Mouse (Mus musculus) forebrain, postnatal 0 days (tissue): ENCODE results near the gene Zmpste24. TPM values are rescaled to one million over a fixed set of nuclear protein-coding genes. Genes with fewer than 3 reads are reported as not detected.

Source experiments
- ATAC-seq: fragments of 200-750 bp; cut with Nextera tagmentation; 2 replicates; pipeline ENCODE4 v1.8.0; 2017; ENCODE audit warnings: mild to moderate bottlenecking, moderate library complexity
- DNase-seq: peaks from one replicate; pipeline ENCODE4 v3.0.0-alpha.2; 2015
- H3K27ac ChIP-seq: fragments of 300-500 bp; sonication (generic); 2 replicates; pipeline ENCODE4 v1.5.1; 2014; ENCODE audit warnings: low read depth, mild to moderate bottlenecking, antibody characterized with exemption, low read length, moderate library complexity, mixed read lengths
- H3K27me3 ChIP-seq: fragments of 300-500 bp; sonication (generic); 2 replicates; pipeline ENCODE4 v1.6.1; 2014; ENCODE audit warnings: mild to moderate bottlenecking, low read length, mixed read lengths; ENCODE audit not compliant: insufficient read depth
- H3K36me3 ChIP-seq: fragments of 300-500 bp; sonication (generic); 2 replicates; pipeline ENCODE4 v1.6.1; 2014; ENCODE audit warnings: mild to moderate bottlenecking, moderate library complexity; ENCODE audit not compliant: insufficient read depth
- H3K4me1 ChIP-seq: fragments of 300-500 bp; sonication (generic); 2 replicates; pipeline ENCODE4 v1.6.1; 2014; ENCODE audit warnings: antibody characterized with exemption; ENCODE audit not compliant: insufficient read depth
- H3K4me2 ChIP-seq: fragments of 300-500 bp; sonication (generic); 2 replicates; pipeline ENCODE4 v1.6.1; 2014; ENCODE audit warnings: low read depth, mild to moderate bottlenecking, moderate library complexity
- H3K4me3 ChIP-seq: fragments of 300-500 bp; sonication (generic); 2 replicates; pipeline ENCODE4 v1.5.1; 2014; ENCODE audit warnings: low read depth, low read length, mixed read lengths
- H3K9ac ChIP-seq: fragments of 300-500 bp; sonication (generic); 2 replicates; pipeline ENCODE4 v1.6.1; 2014; ENCODE audit warnings: mild to moderate bottlenecking
- H3K9me3 ChIP-seq: fragments of 300-500 bp; sonication (generic); 2 replicates; pipeline ENCODE4 v1.6.1; 2016; ENCODE audit warnings: low read length
- CTCF ChIP-seq: sonication (generic); IDR thresholded peaks from 2 replicates; pipeline ENCODE4 v1.5.1; 2016; ENCODE audit warnings: antibody characterized with exemption, control low read depth, low read depth
- WGBS: fragments of 180-500 bp; shearing (Covaris S2); extraction: QIAGEN DNeasy Blood & Tissue Kit; methylation state at CpG from one replicate; pipeline ENCODE4 v1.1.7; 2014; 5-methylcytosine and 5-hydroxymethylcytosine counted together
- polyA plus RNA-seq: library from polyadenylated mRNA; unstranded; fragments of >200 nt; fragmentation: Nextera tagmentation; extraction: Ambion mirVana; gene quantifications from 2 replicates; pipeline ENCODE4 v1.2.1, GENCODE M21; 2015
- total RNA-seq: library from RNA; depleted of rRNA; stranded (reverse); fragments of >200 nt; gene quantifications from 2 replicates; pipeline ENCODE4 v1.2.3, GENCODE M21; 2014

The Zmpste24 gene
- total and polyA plus RNA-seq, 2 experiments from 2014 or later = 16.1 to 20.5 TPM

DNA sequence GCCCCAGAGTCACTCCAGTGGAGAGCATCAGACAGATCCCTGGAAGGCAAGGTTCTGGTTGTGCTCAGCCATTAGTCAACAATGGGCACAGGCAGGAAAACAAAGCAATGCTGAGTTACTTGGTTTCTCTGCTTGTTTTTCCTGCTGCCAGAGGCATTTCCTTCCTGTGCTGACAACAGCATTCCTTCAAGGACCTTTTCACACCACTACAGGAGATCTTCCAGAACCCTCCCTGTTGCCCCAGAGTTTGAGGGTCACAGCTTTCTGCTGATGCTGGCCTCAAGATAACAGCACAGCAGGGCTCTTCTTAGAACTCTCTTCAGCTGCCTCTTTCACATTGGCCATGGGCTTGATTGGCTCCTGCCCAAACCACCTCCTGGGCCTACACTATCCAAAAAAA, 76.1 kb downstream of the Zmpste24 start:
- no peak overlapping the region for H3K27ac ChIP-seq
- H3K9ac ChIP-seq = no peak overlapping the region
- H3K36me3 ChIP-seq = no peaks in the 10 kb centered on the region
- TF ChIP-seq CTCF = no peak
- no peak overlapping the region for H3K4me3 ChIP-seq
- no peaks in the 10 kb centered on the region for H3K27me3 ChIP-seq
- H3K4me1 ChIP-seq = no peaks in the 10 kb centered on the region
- DNase-seq = no peak
- H3K4me2 ChIP-seq = no peak overlapping the region
- no peak for ATAC-seq
- no peaks in the 10 kb centered on the region for H3K9me3 ChIP-seq

DNA sequence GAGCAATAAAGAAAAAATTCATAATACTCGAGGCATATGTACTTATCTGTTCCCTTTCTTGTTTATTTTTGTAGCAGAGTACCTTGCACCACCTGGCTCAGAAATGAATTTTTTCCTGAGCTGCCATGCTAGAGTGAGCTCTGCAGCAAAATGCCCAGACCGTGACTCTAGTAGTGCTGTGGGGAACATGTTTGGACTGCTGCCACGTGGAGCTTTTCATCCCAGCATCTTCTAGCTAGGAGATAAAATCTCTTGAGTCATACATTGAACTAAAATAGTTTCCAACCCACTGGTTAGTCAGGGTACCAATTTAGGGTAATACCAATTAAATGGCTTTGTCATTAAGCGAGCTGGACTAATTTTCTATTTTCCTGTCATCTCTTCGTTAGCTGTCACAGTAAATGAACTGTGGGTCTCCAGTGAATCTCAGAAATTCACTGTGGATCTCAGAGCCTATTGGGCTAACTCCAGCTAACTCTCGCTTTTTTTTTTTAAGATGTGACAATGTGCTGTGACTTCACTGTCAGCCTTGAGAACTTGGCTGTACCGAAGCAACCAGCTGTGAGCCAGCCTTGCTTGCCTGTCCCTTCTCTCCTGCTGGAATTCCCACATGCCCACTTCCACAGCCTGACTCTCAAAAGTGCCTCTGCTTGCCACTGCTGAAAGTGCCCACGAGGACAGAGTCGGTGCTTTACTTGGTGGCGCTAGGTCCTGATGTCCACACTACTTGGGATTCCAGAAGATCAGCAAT, 77.8 kb downstream of the Zmpste24 start:
- Histone ChIP-seq H3K27ac (no peak overlapping the region), H3K4me1 (0 out of 2 replicates have a peak, but pooled peaks cover 3% of the 10 kb centered on the region), H3K4me2 (no peak overlapping the region), H3K9ac (no peak overlapping the region), H3K27me3 (no peaks in the 10 kb centered on the region), H3K36me3 (no peaks in the 10 kb centered on the region), H3K4me3 (no peak overlapping the region), H3K9me3 (no peaks in the 10 kb centered on the region)
- ATAC-seq (no peak), DNase-seq (no peak)
- TF ChIP-seq CTCF = no peak
- WGBS = 51% methylated on average over 10 of the region's 10 CpGs

DNA sequence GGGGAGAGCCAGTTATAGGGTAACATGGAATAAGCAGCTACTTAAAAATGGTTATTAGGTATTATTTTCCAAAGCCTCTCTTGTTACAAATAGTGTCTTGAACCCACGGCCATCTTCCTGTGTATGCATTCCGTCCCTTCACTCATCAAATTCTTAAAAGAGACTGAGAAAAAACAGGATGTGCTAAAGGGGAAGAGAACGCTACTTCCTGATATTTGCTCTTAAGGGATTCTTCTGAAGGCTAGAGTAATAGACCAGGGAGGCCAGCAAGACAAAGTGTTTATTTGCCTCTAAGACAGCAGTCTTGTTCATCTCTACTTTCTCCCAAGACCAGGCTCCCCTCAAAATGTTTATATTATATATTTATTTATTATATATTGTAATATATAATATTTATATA, 79.8 kb downstream of the Zmpste24 start:
- no peak for TF ChIP-seq CTCF
- no peaks in the 10 kb centered on the region for H3K9me3 ChIP-seq
- H3K4me2 ChIP-seq = no peak overlapping the region
- 0 out of 2 replicates have a peak, but pooled peaks cover 7% of the 10 kb centered on the region for H3K4me1 ChIP-seq
- DNase-seq (no peak), ATAC-seq (no peak)
- no peaks in the 10 kb centered on the region for H3K27me3 ChIP-seq
- no peak overlapping the region for H3K4me3 ChIP-seq
- H3K9ac ChIP-seq = no peak overlapping the region
- no peak overlapping the region for H3K27ac ChIP-seq
- 87% methylated on average over 3 of the region's 3 CpGs for WGBS
- H3K36me3 ChIP-seq = no peaks in the 10 kb centered on the region

DNA sequence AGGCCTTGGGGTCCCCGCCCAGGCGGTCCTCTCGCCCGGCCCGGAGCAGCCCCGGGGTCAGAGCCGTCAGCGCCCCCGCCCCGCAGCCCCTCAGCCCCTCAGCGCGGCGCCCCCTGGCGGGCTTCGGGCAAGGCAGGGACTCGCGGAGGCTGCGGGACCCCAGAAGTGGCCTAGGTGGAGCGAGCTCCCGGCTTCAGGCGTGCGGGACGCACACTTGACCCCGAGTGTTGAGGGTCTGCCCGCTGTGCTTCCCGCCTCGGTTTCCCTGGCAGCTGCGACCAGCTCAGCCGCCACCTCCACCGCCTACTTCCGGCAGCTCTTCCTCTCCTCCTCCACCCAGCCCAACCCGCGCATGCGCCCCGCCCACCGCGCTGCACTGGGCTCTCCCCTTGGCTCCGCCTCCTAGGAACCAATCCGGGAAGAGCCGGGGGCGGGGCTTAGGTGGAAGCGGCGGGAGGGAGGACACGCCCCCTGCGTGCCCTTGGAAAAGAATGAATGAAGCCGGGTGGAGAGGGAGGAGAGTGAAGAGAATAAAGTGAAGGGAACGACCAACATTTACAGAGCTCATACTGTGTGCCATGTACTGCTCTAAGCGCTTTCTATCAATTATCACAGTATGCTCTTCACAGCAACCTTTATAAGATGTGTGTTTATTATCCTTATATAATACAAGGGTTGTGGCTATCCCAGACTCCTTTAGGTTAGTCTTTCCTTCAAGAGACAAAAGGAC, 80.9 kb downstream of the Zmpste24 start, which contains the start of gene Smap2:
Smap2 (minus strand) TSS at position 320 of the 730 bp plus-strand sequence.
- Histone ChIP-seq H3K9me3 (no peaks in the 10 kb centered on the region), H3K9ac (peak within 1 kb of the TSS; percentile 87)
- DNase-seq = peak; percentile 99

DNA sequence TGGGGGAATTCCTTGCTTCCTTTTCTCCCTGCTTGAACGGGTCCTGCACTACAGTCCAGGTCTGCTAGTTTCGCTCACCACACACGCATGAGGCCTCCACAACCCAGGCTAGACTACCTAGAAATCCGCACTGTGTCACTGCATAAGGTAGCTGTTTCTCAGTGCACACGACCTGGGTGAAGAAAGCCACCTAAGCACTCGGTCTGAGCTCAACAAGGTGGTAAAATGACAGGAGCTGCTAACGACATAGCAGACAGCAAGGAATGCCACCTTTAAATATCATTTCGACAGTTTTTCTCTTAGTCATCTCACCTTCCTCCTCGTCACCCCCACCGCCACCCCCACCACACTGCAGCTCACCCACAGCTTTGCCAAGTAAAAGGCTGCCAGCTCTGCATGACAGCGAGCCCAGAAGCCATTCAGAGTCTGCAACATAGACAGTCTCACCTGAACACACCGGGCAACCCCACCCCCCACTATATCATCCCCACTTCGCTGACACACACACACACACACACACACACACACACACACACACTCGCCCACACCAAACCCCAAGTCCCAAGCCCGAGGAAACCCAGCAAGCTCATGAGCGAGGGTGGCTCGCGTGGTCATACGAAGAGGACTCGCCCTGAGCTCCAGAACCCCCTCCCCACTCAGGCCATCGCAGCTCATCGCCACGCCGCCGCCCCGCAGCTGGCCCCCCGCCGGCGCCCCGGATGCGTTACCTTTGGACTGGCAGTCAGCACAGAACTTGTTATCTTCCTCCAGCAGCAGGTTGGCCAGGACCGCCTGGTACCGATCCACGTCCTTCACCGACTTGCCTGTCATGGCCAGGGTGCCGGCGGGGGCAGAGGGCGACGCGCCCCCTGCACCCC, 81.8 kb downstream of the Zmpste24 start:
- no peaks in the 10 kb centered on the region for H3K9me3 ChIP-seq
- TF ChIP-seq CTCF = no peak
- H3K36me3 ChIP-seq = no peaks in the 10 kb centered on the region
- H3K27ac ChIP-seq = peak overlapping the region; percentile 79
- H3K4me3 ChIP-seq = peak overlapping the region; percentile 97
- peak overlapping the region; percentile 87 for H3K9ac ChIP-seq
- 6% methylated on average over 40 of the region's 40 CpGs for WGBS
- DNase-seq (peak; percentile 47), ATAC-seq (peak; percentile 10)
- H3K4me2 ChIP-seq = peak overlapping the region; percentile 59
- H3K4me1 ChIP-seq = 0 out of 2 replicates have a peak, but pooled peaks cover 7% of the 10 kb centered on the region
- H3K27me3 ChIP-seq = no peaks in the 10 kb centered on the region

More for the DNA sequence above, 80.9 kb downstream of the Zmpste24 start, which contains the start of gene Smap2:
- Histone ChIP-seq H3K4me1 (0 out of 2 replicates have a peak, but pooled peaks cover 7% of the 10 kb centered on the region), H3K36me3 (no peaks in the 10 kb centered on the region), H3K4me3 (peak within 1 kb of the TSS; percentile 97), H3K27ac (peak within 1 kb of the TSS; percentile 79), H3K4me2 (peak within 1 kb of the TSS; percentile 59), H3K27me3 (no peaks in the 10 kb centered on the region)
- peak; percentile 99 for ATAC-seq
- TF ChIP-seq CTCF = peak; percentile 76
- WGBS = 1% methylated on average over 39 of the region's 48 CpGs

DNA sequence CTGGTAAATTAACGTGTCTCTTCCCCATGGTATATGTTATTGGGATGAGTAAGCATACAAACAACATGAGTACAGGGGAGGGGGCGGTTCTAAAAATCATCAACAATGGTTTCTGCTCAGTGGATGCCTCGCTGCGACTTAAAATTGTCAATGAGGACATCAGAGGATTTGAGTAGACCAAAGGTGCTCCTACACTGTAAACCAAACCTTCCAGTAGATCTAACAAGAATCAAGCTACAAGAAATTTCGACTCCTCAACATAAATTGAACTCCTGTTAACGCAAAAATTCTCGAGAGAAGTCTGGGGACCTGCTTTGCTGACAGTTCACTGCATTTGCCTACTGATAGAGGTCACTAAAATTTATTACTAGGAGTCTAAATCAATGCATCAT, 82.8 kb downstream of the Zmpste24 start:
- WGBS = 76% methylated on average over 7 of the region's 7 CpGs
- Histone ChIP-seq H3K9ac (peak overlapping the region; percentile 87; the same call in 1 of the 2 replicates), H3K27me3 (no peaks in the 10 kb centered on the region), H3K4me3 (peak overlapping the region; percentile 97), H3K9me3 (no peaks in the 10 kb centered on the region), H3K27ac (no peak overlapping the region), H3K4me1 (0 out of 2 replicates have a peak, but pooled peaks cover 7% of the 10 kb centered on the region), H3K36me3 (no peaks in the 10 kb centered on the region), H3K4me2 (peak overlapping the region; percentile 59)
- no peak for TF ChIP-seq CTCF
- ATAC-seq (no peak), DNase-seq (no peak)
